Mouse (Mus musculus) 416B (cell line): ENCODE measurements around the gene Snx32.
"Not testable (repeated sequence)": the region's sequence is repeated elsewhere in the genome, so short reads cannot be mapped to it uniquely, and the experiment has no call there.

Experiments
- DNase-seq: peaks from one replicate; pipeline ENCODE4 v3.0.0; 2011; ENCODE audit warnings: low read depth

The Snx32 gene

DNA sequence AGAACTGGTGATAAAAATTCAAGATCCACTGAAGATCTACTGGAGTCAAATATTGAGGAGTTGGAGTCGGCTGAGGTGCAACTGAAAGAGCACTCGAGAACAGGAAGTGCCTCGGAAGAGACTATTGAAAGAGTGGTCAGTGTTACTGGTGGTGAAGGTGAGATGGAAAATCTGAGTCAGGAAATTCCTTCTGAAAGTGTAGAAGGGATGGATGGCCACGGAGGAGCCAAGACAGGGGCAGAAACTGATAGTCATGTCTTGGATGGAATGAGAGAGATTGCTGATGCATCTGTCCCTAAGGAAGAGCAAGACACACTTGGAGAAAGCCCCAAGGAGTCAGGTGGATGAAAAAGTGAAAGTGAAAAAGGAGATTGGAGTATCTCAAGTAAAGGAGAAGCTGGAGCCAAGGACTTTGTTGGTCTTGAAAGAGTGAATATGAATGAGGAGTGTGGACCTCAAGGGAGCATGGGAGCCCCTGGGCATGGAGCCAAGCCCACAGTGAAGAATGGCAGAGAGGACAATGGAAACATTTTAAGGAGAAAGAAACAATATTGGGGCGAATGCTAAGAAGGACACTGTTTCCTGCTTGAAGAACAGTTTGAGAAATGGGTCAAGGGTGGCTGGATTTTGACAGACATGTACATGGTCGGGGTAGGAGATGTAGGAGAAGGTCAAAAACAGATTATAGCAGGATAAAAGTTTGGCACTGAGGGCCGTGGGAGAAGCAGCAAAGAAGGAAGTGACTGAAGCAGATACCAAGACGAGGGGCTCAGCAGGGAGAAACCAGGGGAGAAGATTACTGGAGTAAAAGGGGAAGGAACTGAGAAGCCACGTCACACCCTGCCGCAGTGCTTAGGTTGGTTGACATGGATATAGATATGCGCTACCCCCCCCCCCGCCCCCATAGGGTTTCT, 2.0 kb upstream of the Snx32 start:
- peak; percentile 92 for DNase-seq

DNA sequence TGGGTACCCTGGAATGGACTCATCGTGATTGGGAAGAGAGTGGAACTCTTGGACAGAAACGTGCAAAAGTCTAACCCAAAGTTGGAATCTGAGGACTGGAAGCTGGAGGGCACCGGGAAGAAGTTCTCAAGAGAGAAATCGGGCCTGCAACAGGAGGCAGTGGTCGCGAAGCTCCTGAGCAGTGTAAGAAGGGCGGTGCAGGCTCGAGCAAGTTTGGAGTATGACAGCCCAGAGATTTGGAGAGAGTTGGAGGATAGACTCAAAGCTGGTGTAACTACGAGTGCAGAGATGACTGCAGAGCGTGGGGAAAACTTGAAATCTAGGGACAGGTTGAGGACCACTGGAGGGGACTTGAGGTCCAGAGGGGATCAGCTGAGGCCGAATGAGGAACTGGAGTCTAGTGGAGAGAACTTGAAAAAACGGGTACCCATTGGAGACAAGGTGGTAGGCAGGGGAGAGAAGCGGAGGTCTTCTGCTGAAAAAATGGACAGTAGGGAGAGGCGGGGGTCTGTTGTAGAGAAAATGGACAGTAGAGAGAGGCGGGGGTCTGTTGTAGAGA, 815 bp upstream of the Snx32 start:
- DNase-seq, result no peak

GRCm38 (mm10) chr19:5503687-5504086, 6.7 kb downstream of the Snx32 start, which contains the start of gene 1700020D05Rik:
Gene 1700020D05Rik, minus strand, starts transcription at chr19:5503787.
- no peak for DNase-seq

DNA sequence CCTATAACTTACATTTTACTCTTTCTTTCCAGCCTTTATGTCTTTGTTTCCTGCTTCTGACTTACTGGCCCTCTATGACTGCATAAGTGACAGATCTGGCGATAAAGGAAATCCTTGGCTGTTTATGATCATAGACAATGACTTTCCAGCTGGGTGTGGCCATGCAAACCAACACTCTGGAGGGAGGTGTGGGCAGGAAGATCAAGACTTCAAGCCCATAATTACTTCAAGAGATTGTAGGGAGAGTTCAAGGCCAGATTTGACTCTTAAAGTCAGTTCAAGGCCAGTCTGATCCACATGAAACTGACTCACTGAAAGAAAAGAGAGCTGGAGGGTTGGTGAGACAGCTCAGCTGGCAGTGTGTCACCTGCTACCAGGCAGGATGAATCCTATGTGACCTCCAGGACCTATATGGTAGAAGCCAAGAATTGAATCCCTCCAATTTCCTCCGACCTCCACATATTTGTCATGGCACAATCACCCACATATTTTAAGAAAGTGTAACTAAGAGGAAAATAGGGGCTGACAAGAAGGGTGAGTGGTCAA, 9.9 kb downstream of the Snx32 start:
- no peak for DNase-seq

GRCm38 (mm10) chr19:5496052-5496370, 14.3 kb downstream of the Snx32 start:
- DNase-seq, result no peak

GRCm38 (mm10) chr19:5495353-5496051, 14.8 kb downstream of the Snx32 start:
- no peak for DNase-seq

- DNase-seq, result no peak
Measured at GRCm38 (mm10) chr19:5494314-5494713, 16.0 kb downstream of the Snx32 start.

GRCm38 (mm10) chr19:5493301-5493721, 17.0 kb downstream of the Snx32 start:
- not testable (repeated sequence) for DNase-seq

DNA sequence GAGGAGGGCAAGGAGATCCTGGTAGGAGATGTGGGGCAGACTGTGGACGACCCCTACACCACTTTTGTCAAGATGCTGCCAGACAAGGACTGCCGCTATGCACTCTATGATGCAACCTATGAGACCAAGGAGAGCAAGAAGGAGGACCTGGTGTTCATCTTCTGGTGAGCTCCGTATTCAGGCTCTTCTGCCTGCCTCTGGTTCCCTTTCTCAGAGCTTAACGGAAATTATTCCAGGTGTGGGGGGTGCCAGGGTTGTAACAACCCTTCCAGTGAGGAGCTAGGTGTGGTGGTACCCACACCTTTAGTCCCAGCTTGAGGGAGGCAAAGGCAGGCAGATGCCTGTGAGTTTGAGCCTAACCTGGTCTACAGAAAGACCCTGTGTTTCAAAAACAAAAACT, 17.7 kb downstream of the Snx32 start:
- no peak for DNase-seq

- DNase-seq, result peak; percentile 95
Measured at GRCm38 (mm10) chr19:5490898-5491708, 19.2 kb downstream of the Snx32 start.

- peak; percentile 97 for DNase-seq
Measured at GRCm38 (mm10) chr19:5490313-5490897, 19.9 kb downstream of the Snx32 start, which contains the start of gene Cfl1. Gene Cfl1, plus strand, starts transcription at chr19:5490455.

DNA sequence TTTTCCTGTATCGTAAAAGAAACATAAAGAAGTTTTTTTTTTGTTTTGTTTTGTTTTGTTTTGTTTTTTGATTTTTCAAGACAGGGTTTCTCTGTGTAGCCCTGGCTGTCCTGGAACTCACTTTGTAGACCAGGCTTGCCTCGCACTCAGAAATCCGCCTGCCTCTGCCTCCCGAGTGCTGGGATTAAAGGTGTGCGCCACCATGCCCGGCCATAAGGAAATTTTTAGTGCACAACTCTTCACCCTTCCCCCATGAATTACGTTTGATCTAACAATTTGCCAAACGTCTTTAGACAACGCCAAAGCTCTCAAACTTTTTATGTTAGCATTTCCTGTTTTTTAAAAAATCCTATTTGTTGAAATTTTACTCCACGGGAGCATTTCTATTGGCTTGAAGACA, 20.6 kb downstream of the Snx32 start:
- not testable (repeated sequence) for DNase-seq

DNA sequence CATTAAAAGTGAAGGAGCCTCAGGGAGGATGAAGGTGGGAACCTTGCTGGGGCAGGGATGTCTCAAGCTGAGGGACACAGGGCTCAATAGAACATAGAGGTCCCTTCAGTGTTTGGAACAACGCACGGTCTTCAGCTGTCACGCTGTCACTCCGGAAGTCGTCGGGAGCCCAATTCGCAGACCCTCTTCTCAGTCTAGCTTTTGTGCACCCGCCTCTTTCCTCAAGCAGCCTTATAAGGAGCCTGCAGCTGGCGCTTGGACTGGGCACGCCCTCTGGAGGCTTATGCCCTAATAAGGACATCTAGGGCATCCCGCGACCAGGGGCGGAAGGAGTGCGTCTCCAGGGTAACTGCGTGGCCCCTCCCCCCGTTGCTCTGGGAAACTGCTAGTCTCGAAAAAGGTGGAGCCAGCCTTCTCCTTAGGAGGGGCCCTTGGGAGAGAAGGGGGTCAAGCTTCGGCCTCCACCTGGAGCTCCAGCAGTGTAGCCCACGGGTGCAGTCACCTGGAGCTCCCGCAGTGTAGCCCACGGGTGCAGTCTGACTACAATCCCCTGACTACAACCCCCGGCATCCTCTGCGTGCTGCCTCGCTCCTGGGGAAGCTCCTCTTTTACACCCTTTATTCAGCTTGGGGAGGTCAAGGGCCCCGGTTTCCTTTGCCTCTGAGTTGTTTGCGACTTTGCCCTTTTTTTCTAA, 21.3 kb downstream of the Snx32 start:
- DNase-seq, result peak; percentile 99

DNA sequence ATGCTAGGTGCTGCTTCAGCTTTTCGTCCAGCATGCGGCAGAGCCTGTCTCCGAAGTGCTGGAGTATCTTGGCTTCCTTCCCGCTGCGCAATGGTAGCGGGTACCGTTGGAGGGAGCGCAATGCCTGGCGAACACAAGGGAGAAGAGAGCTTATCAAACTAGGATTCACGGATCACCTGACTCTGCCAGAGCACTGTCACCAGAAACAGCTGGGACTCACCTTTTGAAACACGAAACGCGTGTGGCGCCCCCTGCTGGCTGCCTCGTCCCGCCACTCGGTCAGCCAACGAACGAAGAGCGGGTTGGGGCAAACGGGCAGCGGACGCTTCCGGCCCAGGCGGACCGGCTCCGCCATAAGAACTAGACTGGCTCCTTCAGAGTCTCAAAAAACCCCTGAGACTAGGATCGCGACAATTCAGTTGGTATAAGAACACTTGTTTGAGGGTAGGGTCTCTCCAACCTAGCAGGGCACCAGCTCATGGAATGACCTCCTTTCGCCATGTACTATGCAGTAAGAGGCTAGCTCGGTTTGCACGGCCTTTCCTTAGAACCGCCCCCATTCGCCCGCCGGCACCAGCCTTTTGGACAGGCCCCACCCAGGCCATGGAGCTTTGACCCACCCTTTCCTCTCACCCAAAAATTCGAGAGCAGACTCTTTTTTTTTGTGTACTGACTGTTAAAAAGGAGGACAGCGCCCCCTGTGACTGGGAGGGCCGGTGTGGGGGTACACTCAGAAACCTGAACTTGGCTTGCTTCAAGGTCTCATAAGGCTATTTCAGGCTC, 22.4 kb downstream of the Snx32 start, which contains the start of gene Mus81:
Gene Mus81, minus strand, starts transcription at position 635 of the 783 bp plus-strand sequence.
- peak; percentile 99 for DNase-seq

GRCm38 (mm10) chr19:5486771-5487170, 23.6 kb downstream of the Snx32 start:
- no peak for DNase-seq

DNA sequence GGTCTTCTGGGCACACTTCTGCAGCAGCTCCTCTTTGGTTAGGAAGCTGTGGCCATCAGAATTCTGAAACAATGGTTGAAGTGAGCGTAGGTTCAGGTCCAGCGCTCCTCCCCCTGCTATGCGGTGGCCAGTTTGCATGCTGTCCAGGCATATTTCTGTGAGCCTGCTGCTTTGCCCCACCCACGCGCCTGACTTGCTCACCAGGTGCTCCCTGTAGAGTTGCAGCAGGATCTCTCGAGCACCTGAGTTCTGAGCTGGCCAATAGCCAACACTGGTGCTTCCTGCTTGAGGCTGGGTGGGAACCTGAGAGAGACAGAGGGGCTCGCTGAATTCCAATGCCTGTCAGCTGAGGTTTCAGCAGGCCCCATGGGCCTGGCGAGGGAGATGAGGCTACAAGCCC, 24.1 kb downstream of the Snx32 start:
- no peak for DNase-seq

DNA sequence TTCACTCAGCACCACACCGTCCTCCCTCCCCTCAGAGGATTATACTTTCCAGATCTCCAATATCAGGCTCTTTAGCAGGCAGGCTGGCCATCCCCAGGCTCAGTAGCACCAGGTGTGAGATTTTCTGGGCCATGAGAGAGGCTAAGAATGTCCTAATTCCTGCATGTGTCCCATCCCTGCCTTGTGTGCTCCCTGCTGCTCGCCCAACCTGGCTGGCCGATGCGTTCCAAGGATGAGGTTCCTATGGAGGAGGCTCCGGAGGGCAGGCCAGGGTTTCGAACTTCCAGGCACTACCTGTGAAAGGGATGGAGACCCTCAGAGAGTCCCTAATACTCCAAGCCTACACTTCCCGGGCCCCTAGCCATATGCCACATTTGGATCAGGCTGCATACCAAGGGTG, 24.5 kb downstream of the Snx32 start:
- DNase-seq, result no peak

DNA sequence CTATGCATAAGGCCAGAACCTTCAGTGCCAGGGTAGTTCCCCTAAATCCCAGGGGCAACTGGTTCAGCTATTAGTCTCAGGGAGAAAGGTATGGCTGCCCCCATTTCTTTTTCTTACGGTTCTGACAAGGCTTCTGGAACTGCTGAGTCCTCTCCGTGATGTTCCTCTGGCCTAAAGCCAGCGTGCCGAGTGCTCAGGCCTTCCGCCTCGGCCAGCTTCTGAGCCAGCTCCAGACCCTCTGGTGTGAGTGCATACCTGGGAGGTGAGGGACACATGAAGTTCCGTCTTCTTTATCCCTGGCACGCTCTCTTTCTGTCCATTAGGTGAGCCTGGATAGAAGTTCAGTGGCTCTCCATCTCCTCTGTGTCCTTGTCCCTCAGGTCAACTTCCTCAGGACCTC, 25.0 kb downstream of the Snx32 start:
- DNase-seq, result no peak

DNA sequence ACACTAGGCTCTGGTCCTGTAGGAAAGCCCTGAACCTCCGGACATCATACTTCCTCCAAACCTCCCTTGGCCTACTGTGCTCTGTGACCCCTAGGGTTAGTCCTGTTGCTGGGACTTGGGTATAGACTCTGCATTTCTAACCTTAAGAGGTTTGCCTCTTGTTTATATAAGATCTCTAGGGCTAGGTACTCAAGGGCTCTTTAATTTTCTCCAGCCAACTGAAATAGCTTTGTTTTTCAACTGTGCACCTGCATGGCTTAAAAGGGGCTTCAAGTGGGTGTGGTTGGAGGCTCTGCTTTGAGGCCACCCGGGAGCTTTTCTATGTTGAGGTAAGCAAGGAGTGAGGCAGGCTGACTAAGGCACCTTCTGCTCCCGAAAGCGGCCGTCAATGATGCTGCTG, 25.8 kb downstream of the Snx32 start:
- no peak for DNase-seq
